Mouse (Mus musculus): ENCODE data around the gene Ddx4.
"Not testable (repeated sequence)": the region's sequence is repeated elsewhere in the genome, so short reads cannot be mapped to it uniquely, and the experiment has no call there.

Gene Ddx4

GRCm38 (mm10) chr13:112636498-112636897 is 15.8 kb downstream of the Ddx4 start:
- DNase-seq (ENCODE audit: low read depth, low spot score) = no peak

GRCm38 (mm10) chr13:112635174-112635837 is 17.0 kb downstream of the Ddx4 start:
- peak; percentile 17 for DNase-seq (ENCODE audit: low read depth, low spot score)

DNA sequence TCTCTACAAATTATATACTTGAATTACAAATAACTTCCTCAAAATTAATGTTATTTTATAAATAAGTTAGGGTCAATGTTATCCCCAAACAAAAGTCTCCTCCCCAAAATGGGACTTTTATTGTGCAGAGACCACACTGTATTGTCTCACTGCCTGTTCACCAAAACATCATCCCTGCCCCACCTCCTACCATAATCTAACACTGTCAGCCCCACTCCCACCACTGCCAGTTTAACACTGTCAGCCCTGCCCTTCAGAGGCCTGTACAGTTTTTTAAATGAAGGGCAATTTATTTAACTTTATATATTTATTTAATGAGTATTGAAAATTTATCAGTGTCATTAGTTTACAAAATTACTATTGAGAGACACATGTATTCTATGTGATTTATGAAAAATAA is 26.7 kb downstream of the Ddx4 start:
- DNase-seq (ENCODE audit: low read depth, low spot score) = no peak

GRCm38 (mm10) chr13:112624622-112625021 is 27.7 kb downstream of the Ddx4 start:
- peak; percentile 67 for DNase-seq (ENCODE audit: low read depth, low spot score)

DNA sequence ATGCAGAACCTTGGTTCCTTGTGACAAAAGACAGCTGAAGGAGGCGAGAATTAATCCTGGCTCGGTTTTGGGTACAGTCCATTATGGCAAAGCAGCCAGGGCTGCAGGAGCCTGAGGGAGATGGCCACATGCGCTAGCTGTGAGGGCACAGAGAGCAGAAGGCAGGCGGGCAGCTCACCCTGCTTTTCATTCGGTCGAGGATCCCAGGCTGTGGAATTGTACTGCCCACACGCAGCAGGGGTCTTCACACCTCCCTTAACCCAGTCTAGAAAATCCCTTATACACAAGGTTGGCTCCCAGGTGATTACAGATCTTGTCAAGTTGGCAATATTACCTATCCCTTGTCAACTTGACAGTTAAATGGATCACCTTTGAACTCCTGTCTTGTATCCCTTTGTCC is 28.6 kb downstream of the Ddx4 start:
- no peak for DNase-seq (ENCODE audit: low read depth, low spot score)

GRCm38 (mm10) chr13:112621592-112621991 is 30.7 kb downstream of the Ddx4 start:
- DNase-seq (ENCODE audit: low read depth, low spot score) = peak; percentile 16

GRCm38 (mm10) chr13:112608606-112609005 is 43.7 kb downstream of the Ddx4 start:
- no peak for DNase-seq (ENCODE audit: low read depth, low spot score)

- no peak for DNase-seq (ENCODE audit: low read depth, low spot score)
Observed at GRCm38 (mm10) chr13:112604411-112604810, 47.9 kb downstream of the Ddx4 start.

GRCm38 (mm10) chr13:112603839-112604238 is 48.4 kb downstream of the Ddx4 start:
- peak; percentile 53 for DNase-seq (ENCODE audit: low read depth, low spot score)

DNA sequence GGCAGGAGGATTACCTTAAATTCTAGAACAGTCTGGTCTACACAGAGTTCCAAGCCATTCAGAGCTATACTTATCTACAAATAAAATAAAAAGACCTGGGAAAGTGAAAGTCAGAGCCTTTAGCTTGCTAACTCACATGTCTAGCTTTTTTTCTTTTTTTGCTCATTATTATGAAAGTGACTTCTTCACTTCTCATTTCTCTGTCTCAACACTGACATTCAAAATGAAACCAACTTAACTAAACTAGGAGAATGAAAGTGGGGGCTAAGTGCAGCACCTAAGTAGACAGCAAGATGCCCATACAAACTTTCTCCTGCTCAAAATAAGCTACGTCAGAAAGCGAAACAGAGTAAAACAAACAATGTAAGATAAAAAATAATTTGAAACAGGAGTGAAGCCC is 49.7 kb downstream of the Ddx4 start:
- peak; percentile 72 for DNase-seq (ENCODE audit: low read depth, low spot score)

- DNase-seq (ENCODE audit: low read depth, low spot score) = not testable (repeated sequence)
Observed at GRCm38 (mm10) chr13:112594260-112594659, 58.0 kb downstream of the Ddx4 start, which contains the start of gene Il31ra. Gene Il31ra, minus strand, starts transcription at chr13:112594360.

DNA sequence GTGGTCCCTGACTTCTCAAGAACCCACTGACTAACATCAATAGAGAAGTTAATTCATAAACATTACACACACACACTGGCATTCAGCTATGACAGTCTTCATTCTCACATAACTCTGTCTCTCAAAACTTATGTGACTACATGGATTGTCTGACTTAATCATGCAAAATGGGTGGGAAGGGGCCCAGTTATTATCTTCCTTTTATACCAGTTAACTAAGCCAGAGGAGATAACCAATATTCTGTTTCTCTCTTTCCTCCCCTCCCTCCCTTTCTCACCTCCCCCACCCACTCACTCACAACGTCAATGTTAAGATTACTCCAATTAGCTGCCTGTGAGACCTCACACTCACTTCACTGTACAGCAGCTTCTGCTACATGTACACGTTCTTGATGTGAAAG is 62.0 kb downstream of the Ddx4 start:
- no peak for DNase-seq (ENCODE audit: low read depth, low spot score)

GRCm38 (mm10) chr13:112589625-112590024 is 62.6 kb downstream of the Ddx4 start:
- DNase-seq (ENCODE audit: low read depth, low spot score) = no peak

DNA sequence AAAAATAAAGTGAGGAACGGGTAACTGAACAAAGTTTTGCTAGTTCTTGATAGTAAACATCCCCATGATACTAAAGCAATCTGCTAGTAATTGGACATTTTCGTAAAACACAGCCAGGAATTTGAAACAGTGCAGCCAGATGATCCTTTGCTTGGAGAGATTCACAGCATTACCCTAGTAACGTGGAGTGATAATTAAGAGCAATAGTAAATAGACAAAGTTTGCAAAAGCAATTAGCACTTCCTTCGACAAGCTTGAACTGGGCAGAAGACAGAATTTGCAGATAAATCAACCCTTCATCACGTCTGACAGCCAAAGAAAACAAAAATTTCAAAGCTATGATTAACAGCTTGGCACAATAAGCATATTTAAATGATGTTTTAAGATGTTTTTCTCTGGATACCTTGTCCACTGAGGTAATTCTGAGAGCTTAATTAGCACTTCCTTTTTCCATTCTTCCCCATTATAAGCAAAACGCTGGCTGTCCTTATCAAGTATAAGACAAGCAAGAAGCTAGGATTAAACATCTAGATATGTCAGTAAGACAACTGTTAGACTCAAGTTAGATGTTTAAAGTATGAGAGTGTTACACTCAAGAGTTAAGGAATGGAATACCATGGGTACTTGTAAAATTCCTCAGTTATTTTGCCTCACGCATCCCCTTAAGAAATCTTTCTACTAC is 67.6 kb downstream of the Ddx4 start:
- no peak for DNase-seq (ENCODE audit: low read depth, low spot score)

DNA sequence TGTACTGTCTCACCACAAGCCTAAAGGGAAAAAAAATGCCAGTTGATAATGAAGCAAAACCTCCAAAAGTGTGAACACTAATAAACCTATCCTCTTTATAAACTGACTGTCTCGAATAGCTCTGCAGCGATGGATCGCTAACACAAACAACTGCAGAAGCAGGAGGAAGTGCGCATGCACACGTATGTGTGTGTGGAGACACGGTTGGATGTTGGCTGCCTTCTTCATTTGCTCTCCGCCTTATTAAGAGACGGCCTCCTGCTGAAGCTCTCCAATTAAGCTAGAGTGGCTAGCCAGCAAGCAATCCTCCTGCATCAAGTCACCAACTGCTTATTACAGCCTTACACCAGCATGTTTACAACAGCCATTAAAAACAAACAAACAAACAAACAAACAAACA is 70.0 kb downstream of the Ddx4 start:
- DNase-seq (ENCODE audit: low read depth, low spot score) = no peak

DNA sequence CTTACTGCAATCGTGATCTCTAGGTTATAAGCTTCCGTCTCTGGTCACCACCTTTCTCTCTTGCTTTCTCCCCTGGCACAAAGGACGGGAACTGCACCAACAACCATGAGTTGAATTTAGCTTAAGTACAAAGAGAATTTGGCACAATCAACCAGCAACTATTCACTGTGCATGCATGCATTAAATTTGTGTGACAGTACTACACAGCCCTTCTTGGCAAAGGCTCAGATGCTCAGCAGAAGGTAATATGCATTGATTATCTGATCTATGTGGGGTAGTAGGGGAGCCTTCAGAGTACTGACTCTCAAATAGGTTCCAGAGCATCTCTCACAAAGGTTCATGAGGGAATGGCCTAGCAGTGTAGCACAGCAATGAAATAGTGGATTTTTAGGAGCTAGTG is 70.5 kb downstream of the Ddx4 start:
- DNase-seq (ENCODE audit: low read depth, low spot score) = no peak

- DNase-seq (ENCODE audit: low read depth, low spot score) = no peak
Observed at GRCm38 (mm10) chr13:112580590-112581320, 71.5 kb downstream of the Ddx4 start.

- DNase-seq (ENCODE audit: low read depth, low spot score) = not testable (repeated sequence)
Observed at GRCm38 (mm10) chr13:112578041-112578440, 74.2 kb downstream of the Ddx4 start.

- DNase-seq (ENCODE audit: low read depth, low spot score) = no peak
Observed at GRCm38 (mm10) chr13:112573800-112574199, 78.5 kb downstream of the Ddx4 start.

- DNase-seq (ENCODE audit: low read depth, low spot score) = peak; percentile 29
Observed at GRCm38 (mm10) chr13:112570768-112571167, 81.5 kb downstream of the Ddx4 start.

GRCm38 (mm10) chr13:112569606-112570005 is 82.7 kb downstream of the Ddx4 start:
- DNase-seq (ENCODE audit: low read depth, low spot score) = no peak

DNA sequence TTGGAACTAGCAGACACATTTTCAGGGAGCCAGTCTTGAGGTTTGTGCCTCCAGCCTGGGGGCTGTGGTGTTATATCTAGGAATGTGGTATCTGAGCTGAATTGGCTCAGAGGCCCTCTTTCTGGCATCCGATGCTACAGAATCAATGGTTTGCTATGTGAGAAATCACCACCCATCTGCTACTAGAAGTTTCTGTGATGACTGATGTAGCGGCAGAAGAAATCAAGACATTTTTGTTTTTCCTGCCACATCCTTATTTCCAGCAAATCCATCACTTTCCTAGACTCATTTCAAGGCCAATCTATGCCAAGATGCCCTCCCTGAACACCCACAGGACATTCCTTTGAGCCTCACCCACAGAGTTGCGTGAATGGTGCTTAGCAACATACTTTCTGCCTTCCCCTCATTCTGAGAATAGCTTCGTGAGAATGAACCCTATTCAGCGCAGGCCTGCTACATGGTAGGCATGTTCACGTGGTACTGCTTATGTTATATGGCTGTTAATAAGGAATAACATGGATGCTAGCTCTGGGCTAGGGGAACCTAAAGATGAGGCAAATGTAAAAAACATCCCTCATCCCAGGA is 91.6 kb downstream of the Ddx4 start:
- DNase-seq (ENCODE audit: low read depth, low spot score) = no peak
